Mouse (Mus musculus) embryo, embryonic 11 days (tissue): ENCODE measurements around the gene Kctd12.

Experiments
- DNase-seq: peaks from one replicate; pipeline ENCODE4 v3.0.0-alpha.2; 2015

The Kctd12 gene

DNA sequence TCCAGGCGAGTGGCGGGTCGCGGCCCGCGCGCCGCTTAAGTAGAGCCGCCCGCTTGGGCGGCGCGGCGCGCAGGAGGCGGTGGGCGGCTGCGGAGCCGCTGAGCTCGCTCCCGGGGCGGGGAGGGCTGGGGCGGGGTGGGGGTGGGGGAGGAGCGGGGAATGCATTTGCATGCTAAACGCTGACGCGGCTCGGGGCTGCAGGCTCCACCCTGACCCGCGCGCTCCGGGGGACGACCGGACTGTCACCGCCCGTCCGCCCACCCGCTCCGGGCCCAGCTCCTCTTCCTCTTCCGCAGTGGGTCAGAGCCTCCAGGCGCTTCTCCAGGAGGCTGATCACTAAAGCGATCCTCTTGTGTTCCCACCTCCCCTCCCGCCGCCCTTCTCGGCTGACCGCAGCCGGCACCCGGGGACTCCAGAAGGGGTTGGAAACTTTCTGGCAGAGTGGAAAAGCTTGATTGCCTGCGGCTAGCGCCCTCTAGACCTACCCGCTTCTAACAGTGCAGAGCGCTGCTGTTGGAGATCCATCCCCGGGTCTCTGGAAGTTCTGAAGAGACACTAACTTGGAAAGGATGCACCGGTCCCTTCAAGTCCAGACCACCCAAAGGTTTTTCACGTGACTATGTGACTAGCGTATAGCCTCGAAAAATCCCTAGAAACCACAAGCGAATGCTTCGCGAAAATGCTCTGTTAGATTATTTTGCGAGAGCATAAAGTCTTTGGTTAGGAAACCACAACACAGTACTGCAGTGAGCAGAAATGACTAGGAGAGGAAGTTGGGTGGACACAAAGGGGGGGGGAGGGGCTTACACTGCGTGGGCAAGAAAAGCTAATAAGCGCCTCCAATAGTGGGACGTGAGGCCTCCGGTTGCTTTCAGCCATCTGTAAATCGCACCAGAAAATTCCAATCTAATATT, at the start of gene Kctd12:
TSS of gene Kctd12 (minus strand) at position 11 of the 914 bp plus-strand sequence.
- peak; percentile 93 for DNase-seq

DNA sequence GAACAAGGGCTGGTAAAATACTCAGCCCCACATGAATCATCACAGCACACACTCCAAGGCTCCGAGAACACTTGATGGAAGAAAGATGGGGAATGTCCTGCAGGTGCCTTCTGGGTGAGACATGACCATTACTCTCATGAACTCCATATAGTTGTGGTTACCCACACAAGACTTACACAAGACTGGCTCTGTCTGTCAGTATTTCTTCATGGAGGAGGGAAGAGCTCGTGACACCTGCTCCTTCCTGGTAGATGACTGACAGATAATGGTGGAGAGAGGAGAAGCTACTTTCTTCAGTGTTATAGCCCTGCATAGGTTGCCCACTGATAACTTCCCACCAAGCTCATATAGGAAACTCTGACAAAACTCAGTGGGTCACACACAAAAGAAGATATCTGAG, 46.8 kb upstream of the Kctd12 start:
- no peak for DNase-seq

DNA sequence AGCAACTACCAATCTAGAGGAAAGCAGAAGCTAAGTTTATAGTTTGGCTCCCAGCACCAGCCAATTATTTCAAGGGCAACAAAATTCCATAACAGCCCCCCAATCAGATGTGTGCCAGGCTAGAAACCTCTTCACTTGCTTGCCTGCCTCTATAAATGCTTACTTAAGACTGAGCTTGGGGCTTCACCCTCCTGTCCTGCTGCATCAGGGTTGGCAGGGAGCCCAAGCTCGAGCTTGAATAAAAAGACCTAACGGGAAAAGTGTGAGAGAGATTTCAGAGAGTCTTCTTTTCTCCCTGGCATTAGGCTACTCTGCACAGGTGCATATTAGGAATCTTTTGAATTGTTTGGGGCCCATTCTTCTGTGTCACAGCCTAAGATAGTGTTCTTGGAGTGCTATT, 37.6 kb upstream of the Kctd12 start:
- no peak for DNase-seq

DNA sequence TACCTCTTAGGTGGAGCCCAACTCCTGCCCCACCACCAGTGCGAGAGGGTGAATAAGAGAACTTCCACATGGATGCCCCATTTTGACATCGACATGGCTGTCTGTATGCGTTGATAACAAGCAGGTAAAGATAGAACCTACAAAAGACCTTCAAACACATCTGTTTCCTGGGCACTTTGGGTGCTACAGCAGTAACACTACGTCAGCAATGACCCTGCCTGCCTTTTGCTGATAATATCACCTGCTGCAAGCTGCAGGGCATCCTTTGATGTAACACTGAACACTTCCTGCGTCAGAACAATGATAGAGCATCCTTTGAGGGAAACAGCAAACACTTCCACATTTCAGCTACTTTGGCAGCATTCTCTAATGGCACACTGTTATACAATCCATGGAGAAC, 34.6 kb upstream of the Kctd12 start:
- no peak for DNase-seq

DNA sequence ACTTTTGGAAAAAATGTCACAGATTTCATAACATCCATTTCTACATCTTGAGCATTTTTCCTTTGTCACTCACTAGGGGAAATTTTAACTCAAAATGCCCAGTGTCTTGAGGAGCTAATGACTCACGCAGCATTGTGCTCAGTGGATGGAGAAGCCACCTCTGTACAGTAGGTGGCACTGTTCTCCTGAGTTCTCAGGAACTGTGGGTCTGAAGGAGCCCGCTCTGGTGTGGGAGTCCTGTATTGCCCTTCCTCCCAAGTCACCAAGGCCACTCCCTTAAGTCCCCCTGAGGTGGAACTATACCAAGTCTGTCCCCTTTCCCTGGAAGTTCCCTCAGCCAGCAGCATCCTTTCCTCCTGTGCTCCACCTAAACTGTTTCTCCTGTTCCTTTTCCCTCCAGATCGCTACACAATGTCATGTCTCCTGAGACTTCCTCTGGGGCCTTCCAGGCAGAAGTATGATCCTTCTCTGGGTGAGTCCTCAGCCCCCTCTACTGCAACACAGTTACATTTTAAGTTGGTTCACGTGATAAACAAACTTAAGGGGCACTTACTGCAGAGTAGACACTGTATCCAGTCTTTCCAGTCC, 30.2 kb upstream of the Kctd12 start:
- DNase-seq, result peak; percentile 86

DNA sequence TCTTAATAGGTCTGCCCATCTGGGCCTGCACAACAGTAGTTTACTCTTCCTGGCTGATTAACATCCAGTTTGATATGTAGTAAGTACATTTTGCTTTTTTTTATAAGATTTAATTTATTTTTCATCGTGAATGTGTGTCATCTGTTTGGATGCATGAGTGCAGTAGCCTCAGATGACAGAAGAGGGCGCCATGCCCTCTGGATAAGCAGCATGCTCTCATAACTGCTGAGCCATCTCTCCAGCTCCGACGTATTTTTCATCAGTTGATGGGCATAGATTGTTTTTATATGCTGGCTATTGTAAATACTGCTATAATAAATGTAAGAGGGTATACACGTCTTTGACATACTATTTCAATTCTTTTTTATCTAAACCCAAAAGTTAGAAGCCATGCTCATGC, 29.3 kb upstream of the Kctd12 start:
- peak; percentile 60 for DNase-seq

DNA sequence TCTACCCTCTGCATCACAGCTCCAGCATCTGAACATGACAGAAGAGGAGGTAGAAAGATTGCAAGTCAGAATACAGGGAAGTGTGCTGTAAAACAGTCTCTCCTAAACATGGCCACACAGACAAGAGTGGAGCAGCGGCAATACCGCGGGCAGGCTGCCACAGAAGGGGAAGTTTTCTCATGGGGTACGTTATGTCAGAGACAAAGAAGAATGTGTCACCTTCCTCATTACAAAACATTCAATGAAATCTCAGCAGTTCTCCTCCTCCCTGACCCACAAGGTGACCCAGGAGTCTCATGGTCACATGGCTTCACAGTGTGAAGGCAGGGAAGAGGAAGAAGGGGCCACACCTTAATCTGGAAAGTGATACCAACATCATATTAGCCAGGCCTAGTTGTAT, 25.3 kb upstream of the Kctd12 start:
- DNase-seq, result no peak

DNA sequence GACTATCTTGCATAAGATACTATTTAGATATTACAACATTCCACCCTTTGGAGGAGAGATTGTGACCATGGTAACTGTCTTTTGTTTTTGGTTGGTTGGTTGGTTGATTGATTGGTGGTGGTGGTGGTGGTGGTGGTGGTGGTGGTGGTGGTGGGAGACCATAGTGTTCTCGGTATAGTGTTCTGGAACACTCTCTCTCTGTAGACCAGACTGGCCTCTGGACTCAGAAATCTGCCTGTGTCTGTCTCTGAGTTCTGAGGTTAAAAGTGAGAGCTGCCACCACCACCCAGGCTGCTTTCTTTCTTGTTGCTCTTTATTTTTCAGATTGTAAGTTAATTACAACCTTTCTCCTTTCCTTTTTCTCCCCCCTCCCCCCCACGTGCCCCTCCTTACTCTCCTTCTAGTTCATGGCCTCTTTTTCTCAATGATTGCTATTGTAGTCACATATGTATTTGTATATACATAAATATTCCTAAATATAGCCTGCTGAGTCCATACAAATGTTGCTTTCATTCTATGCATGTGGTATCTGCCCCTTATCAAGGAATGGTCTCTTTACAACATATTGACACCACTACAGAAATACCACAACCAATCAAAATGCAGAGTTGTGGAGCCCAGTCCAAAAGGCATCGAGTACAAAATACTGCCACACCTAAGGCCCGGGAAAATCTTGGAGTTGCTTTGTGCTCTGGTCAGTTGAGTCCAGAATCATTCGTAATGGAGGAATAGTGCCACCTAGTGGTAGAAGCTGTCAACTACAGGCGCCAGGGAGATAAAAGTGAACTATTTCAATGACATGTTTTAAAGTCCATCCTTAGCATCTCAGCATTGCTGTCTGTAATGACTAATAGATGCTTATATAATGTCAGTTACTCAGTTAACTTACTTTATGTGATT, 12.5 kb upstream of the Kctd12 start:
- peak; percentile 90 for DNase-seq

DNA sequence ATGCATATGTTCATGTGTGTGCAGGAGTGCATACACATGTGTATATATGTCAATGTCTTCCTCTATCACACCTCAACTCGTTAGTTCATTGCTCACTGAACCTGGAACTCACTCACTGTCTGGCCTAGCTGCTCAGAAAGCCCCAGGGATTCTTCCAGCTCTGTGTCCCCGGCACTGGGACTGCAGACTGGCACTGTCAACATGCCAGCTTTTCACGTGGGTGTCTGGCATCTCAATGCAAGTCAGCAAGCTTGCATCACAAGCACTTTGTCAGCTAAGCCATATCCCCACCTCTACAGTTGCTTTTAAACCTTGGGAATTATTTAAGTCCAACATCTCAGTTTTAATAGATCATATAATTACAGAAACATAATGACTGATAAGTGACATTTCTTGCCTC, 8.3 kb upstream of the Kctd12 start:
- no peak for DNase-seq

DNA sequence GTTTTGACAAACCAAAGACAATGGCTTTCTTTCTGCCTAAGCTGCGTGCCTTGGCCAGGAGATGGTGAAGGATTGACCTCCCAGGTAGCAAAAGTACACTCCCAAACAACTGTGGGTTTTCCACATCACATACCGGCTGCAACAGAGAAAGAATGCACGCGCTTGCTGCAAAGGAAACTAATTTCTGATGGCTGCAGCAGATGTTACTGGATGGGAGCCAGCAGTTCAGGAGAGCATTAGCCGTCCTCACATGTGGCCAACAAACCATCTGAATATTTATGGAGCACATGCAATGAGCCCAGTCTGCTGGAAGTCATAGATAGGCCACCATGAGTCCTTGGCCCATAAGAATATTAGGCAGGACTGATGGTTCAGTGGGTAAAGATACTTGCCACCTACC, 7.4 kb upstream of the Kctd12 start:
- no peak for DNase-seq

DNA sequence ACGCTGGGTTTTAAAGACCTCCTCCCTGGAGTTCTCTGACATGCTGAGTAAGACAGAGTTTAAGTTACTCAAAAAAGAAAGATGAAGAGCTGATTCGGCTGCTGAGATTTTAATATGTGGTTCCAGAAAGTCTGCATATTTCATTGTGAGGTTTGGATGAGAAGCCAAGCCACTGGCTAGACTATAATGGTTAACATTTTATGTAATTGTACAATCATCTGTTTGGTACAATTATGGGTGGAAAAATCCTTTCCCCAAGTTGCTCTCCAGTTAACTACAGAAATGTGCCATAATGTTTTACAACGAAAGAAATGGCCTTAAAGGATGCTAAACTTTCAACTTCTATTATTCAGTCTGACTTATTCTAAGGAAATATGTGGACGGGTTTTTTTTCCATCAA, 6.8 kb upstream of the Kctd12 start:
- DNase-seq, result no peak

DNA sequence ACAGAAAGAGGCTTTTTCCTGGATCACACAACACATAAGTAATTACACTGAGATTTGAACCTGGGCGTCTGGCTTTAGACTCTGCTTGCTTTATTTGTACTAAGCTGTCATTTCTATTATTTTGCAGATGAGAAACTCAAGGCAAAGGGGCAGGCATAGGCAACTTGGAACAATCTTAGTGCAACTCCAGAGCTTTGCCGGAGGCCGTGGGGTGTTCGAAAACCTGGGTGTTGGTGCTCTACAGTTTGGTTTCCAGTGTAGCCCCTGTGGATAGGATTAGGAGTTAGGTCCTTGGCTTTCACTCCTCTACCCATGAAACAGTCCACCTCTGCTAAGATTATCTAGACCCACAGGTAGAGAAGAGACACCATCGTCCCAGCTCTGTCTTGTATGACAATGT, 5.2 kb upstream of the Kctd12 start:
- DNase-seq, result no peak

DNA sequence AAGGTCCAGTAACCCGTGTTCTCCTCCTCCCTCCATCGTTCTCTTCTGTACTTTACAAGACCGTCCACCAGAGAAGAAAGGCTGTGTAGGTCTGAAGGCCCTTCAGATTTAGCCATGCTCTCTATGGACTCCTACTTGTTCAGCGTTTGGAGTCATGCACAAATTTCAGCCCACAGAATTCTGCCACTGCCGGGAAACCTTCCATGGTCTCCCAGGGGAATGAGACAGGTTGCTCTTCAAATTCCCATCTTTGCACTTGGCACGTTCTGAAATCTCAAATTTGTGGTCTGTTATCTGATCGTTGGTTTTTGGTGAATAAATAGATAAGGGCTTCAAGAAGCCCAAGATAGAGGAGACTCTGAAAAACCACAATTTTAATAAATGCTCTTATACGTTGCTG, 1.2 kb upstream of the Kctd12 start:
- no peak for DNase-seq

DNA sequence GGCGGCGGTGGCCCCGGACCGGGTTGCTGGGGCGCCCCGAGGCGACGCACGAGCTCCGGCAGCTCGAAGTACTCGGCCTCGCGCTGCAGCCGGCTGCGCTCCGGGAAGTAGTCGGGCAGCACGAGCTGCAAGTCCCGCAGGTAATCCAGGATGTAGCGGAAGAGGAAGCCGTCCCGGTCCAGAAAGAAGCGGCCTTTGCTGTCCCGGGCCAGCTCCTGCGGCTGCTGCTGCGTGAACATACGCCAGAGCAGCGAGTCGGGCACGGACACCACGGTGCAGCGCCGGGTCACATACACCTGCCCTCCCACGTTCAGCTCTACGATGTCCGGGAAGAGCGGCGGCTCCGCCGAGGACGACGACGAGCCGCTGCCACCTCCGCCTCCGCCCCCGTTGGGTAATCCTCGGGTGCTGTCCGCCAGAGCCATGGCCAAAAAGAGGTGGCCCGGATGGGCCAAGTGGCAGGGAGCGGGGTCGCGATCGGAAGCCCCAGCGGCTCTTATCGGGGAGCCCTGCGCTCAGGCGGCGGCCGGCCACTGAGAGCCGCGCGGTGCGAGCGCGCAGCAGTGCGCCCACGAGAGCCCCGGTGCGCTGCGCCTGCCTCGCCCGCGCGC, 316 bp downstream of the Kctd12 start:
- peak; percentile 61 for DNase-seq

DNA sequence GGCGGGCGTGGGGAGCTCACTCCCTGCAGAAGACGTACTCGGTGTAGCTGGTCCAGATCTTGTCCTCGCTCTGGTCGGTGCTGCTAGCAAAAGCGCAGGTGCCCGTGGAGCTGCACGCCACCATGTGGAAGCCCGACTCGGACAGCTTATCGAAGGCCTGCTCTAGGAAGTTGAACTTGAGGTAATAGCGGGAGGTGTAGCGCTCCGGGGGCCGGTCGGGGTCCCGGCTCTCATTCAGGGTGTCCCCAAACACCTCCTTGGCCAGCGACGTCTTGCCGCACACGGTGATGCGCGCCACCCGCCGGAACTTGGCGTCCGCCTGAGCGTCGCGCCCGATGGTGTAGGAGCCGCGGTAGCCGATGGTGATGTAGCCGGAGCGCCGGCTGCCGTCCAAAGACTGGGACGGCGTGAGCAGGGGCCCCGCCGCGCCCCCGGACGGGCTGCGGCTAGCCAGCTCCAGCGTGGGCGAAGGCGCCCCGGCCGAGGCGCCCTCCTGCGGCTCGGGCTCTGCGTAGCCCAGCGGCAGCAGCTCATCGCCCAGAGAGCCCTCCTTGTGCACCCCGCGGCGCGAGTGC, 909 bp downstream of the Kctd12 start:
- peak; percentile 83 for DNase-seq

DNA sequence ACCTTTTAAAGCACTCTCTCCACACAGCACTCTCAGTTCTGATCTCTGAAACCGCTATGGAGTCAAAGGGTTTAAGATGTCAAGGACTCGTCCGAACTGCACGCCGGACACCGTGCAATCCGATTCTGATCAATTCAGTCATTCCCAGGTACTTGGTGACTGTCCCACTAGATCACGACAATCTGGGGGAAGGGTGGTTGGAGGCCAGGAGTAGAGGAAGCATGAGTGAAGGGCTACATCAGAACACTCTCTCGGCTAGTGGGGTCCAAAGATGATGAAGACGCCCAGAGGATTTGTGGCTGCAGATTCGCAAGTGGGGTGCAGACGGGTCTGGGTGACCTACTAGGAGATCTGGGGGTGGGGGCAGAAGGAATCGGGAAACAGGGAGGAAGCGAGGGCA, 1.5 kb downstream of the Kctd12 start:
- DNase-seq, result no peak

DNA sequence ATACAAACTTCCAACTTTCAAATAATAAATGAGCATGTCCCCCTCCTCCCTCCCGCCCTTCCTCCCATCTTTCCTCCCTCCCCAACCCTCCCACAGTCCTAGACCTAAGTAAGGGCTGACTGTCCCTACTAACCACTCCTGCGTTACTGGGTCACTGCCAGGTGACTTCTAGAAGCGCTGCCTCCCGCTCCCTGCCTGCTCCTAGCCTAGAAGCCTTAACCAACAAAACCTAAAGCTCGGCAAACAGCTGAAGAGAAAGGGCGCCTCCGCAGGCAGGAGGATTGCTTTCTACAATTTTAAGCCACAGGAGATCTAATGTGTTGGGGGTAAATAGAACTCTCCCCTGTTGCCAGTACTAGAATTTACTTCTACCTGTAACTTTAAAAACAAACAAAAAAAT, 2.0 kb downstream of the Kctd12 start:
- peak; percentile 58 for DNase-seq

DNA sequence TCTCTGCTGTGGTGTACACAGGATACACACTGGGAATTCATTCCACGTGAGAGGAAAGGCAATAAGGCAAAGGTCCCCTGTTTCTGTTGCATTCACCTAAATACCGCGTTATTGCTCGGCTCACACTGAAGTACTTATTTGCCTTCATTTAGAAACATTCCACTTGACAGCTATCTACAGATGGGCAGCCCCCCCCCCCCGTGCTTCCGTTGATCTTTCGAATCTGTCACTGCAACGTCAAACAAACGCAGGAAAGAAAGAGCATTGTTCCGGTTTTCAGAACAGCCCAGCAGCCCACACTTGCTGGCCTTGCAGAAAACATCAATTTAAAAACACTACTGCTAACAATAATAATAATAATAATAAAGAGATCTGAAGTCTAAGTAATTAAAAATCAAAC, 2.6 kb downstream of the Kctd12 start:
- DNase-seq, result no peak

DNA sequence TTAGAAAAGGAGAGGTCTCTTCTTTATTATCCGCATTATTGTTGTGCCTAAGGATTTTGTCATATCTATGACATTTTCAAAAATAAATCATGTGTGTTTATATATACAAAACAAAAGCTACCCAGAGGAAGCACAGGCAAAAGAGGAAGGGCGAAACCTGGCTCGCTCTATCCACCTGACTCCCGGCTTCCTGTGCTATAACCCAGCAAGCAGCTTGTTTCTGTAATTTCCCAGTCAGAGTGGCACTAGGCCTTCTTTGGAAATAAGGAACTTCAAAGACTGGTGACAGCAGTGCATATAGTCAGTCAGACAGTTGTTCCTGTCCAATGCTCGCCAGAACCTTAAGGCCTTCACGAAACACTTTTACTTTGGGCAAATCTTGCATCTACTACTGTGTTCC, 6.6 kb downstream of the Kctd12 start:
- DNase-seq, result no peak

DNA sequence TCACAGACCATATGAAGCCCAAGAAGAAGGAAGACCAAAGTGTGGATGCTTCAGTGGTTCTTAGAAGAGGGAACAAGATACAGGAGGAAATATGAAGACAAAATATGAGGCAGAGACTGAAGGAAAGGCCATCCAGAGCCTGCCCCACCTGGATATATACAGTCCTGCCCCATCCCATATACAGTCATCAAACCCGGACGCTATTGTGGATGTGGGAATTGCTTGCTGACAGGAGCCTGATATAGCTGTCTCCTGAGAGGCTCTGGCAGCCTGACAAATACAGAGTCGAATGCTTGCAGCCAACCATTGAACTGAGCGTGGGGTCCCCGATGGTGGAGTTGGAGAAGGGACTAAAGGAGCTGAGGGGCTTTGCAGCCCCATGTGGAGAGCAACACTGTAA, 13.6 kb downstream of the Kctd12 start:
- DNase-seq, result no peak

DNA sequence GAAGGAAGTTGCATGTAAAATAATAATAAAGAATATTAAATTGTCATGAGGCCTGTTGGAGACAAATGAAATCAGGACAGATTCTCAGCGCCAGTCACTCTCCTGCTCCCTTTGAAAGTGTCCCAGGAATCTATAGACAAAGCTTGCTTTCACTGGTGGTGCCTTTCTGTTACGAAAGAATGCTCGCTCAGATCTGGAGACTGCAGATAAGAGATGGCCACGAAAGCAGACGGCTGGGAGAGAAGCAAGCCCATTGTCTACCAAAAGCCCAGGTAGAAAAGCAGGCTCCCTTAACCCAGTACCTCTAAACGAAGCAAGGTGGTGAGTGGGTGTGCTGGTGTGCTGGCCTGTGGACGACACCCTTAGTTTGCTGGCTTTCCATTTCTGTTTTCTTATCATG, 16.2 kb downstream of the Kctd12 start:
- DNase-seq, result no peak

DNA sequence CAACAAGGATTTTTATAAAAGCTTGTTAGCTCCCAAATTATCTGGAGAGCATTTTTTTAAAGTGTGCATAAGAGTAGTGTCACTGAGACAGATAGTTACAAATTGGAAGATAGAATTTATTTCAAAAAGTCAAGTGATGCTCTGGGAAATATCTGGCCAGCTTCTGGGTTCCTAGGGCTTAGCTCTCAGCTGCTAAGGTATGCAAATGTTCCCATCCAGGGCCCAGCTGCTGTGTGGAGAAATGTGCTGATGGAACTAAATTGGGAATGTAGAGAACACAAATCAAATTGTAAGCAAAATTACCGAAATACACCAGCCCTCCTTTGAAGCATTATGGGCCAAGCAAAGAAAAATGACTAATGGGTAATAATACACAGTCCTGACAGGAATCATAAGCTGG, 16.6 kb downstream of the Kctd12 start:
- no peak for DNase-seq

DNA sequence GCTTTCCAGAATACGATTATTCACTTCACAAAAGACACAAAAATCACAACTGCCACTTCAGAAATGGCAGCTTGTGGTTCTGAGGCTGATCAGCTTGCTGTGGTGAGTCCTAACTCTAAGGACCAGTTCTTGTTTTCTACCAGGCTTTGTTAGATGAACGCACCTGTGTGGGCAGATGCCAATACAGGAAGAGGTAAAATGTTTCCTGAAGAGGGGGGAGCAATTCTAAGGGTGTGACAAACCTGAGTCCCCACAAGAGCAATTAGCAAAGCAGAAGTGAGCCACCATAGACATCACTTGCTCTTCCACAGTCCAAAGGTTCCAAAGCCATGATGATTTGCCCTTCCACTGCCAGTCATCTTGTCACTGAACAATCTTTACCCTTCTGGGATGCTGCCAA, 20.4 kb downstream of the Kctd12 start:
- DNase-seq, result no peak
